Mouse (Mus musculus): ENCODE measurements at regions not wholly inside any gene's neighbourhood (a gene's known extent, or its start where the extent isn't known, plus 50 kb on each side); places are given as distances from the start of the nearest gene placed in this dataset.
A peak's percentile ranks its signal among the peaks of the same experiment; 100 is the strongest.

DNA sequence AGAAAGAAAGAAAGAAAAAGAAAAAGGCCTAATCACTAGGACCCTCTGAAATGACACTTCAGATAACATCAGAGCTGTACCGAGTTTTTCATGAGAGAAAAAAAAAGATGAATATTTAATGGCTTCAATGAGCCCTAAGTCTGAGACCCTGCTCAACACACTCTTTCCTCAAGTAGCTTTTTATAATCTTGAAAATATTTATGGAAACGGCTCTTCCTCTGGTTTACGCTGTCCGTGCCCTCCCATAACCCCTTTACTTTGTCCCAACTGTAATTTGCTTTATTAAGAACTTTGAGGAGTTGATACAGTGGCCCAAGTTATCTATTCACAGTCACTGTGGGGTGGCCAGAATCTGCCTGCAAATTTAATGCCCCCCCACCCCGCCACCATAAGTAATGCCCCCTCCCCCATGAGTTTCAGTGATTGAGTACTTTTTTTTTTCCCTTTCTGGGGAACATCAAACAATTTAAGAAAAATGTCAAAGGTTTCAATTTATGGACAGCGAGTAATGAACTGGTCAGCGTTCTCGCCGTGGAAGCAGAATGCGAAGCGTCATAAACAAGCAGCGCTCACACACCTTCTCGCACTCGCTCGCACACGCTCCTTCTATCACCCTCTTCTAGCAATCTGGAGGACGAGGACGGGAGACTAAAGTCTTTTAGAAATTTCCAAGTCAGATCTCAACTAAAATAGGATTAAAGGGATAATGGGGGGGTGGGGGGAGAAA is 316.3 kb downstream of the Med13l start:
- TF ChIP-seq CTCF (IDR thresholded peaks at IDR 0.05; ENCODE audit: control insufficient read depth, insufficient read depth, insufficient replicate concordance, low read depth, low read length): no peak
- TF ChIP-seq POLR2A (IDR thresholded peaks at IDR 0.05; ENCODE audit: control insufficient read depth, low read depth, low read length): peak; percentile 66; the same call in 1 of the 2 replicates
